Mouse (Mus musculus) lung, adult 2 months (tissue): ENCODE results near the gene Slc45a1. TPM values are rescaled to one million over a fixed set of nuclear protein-coding genes. Genes with fewer than 3 reads are reported as not detected.

Source experiments
- DNase-seq: peaks from one replicate; pipeline ENCODE4 v3.0.0; 2022
- H3K4me1 ChIP-seq: fragments of 200-500 bp; 2 replicates; pipeline ENCODE4 v1.6.1; 2011; ENCODE audit warnings: low read length; ENCODE audit not compliant: control insufficient read depth, insufficient read depth
- H3K4me3 ChIP-seq: fragments of 200-500 bp; replicated peaks from 2 replicates; pipeline ENCODE3; 2011; ENCODE audit warnings: low read depth, mild to moderate bottlenecking, control low read depth, low read length; ENCODE audit errors: extremely low read depth
- CTCF ChIP-seq: fragments of 200-500 bp; IDR thresholded peaks from 2 replicates; pipeline ENCODE4 v1.5.1; 2011; ENCODE audit warnings: mild to moderate bottlenecking, low read length, control low read depth; ENCODE audit not compliant: insufficient read depth
- POLR2A ChIP-seq: fragments of 200-500 bp; IDR thresholded peaks from 2 replicates; pipeline ENCODE4 v1.6.1; 2011; ENCODE audit warnings: low read depth, mild to moderate bottlenecking, control low read depth, low read length, borderline replicate concordance; ENCODE audit errors: extremely low read depth
- WGBS: fragments of 180-500 bp; shearing (Covaris S2); methylation state at CpG from one replicate; pipeline ENCODE4 v1.1.7; 2018; 5-methylcytosine and 5-hydroxymethylcytosine counted together
- polyA plus RNA-seq: library from polyadenylated mRNA; depleted of rRNA; stranded (reverse); fragments of >200 nt; gene quantifications from 2 replicates; pipeline ENCODE4 v1.2.3, GENCODE M21; 2012

Gene Slc45a1
- polyA plus RNA-seq, 1 experiment = not detected

- no peak for TF ChIP-seq CTCF
- no peak for TF ChIP-seq POLR2A
- WGBS = 66% methylated on average over 5 of the region's 5 CpGs
- no peak for DNase-seq
- H3K4me3 ChIP-seq = no peak overlapping the region
- peaks cover 41% of the 10 kb centered on the region for H3K4me1 ChIP-seq
Observed at GRCm38 (mm10) chr4:150595991-150596390, 56.0 kb downstream of the Slc45a1 start.

GRCm38 (mm10) chr4:150595071-150595470 is 56.9 kb downstream of the Slc45a1 start:
- WGBS = 72% methylated on average over 3 of the region's 3 CpGs
- Histone ChIP-seq H3K4me3 (no peak overlapping the region), H3K4me1 (peaks cover 47% of the 10 kb centered on the region)
- no peak for TF ChIP-seq CTCF
- TF ChIP-seq POLR2A = no peak
- no peak for DNase-seq

- no peak for DNase-seq
- Histone ChIP-seq H3K4me3 (no peak overlapping the region), H3K4me1 (peaks cover 42% of the 10 kb centered on the region)
- WGBS = 75% methylated on average over 4 of the region's 4 CpGs
- TF ChIP-seq CTCF (no peak), POLR2A (no peak)
Observed at GRCm38 (mm10) chr4:150594298-150594829, 57.6 kb downstream of the Slc45a1 start.

- 36% methylated on average over 4 of the region's 4 CpGs for whole genome bisulfite sequencing
- DNase-seq = no peak
Observed at GRCm38 (mm10) chr4:150593473-150594217, 58.3 kb downstream of the Slc45a1 start.

GRCm38 (mm10) chr4:150592087-150592486 is 59.9 kb downstream of the Slc45a1 start:
- peaks cover 44% of the 10 kb centered on the region for H3K4me1 ChIP-seq
- WGBS = 54% methylated on average over 6 of the region's 6 CpGs

More at GRCm38 (mm10) chr4:150593473-150594217, 58.3 kb downstream of the Slc45a1 start:
- TF ChIP-seq POLR2A (no peak), CTCF (no peak)
- Histone ChIP-seq H3K4me1 (peaks cover 41% of the 10 kb centered on the region), H3K4me3 (no peak overlapping the region)

GRCm38 (mm10) chr4:150591602-150592001 is 60.4 kb downstream of the Slc45a1 start:
- Histone ChIP-seq H3K4me1 (peaks cover 45% of the 10 kb centered on the region), H3K4me3 (no peak overlapping the region)
- TF ChIP-seq CTCF (no peak), POLR2A (no peak)
- no peak for DNase-seq
- WGBS = 74% methylated on average over 4 of the region's 4 CpGs

More at GRCm38 (mm10) chr4:150592087-150592486, 59.9 kb downstream of the Slc45a1 start:
- no peak for DNase-seq
- TF ChIP-seq POLR2A (no peak), CTCF (no peak)
- no peak overlapping the region for H3K4me3 ChIP-seq

GRCm38 (mm10) chr4:150590621-150591282 is 61.2 kb downstream of the Slc45a1 start:
- 48% methylated on average over 3 of the region's 3 CpGs for WGBS
- TF ChIP-seq CTCF = no peak
- TF ChIP-seq POLR2A = no peak
- peaks cover 45% of the 10 kb centered on the region for H3K4me1 ChIP-seq
- H3K4me3 ChIP-seq = no peak overlapping the region
- DNase-seq = no peak

- DNase-seq = no peak
- no peak for TF ChIP-seq CTCF
- TF ChIP-seq POLR2A = no peak
- Histone ChIP-seq H3K4me1 (peaks cover 53% of the 10 kb centered on the region), H3K4me3 (no peak overlapping the region)
- 32% methylated on average over 2 of the region's 2 CpGs for WGBS
Observed at GRCm38 (mm10) chr4:150588300-150588621, 63.7 kb downstream of the Slc45a1 start.

- no peak overlapping the region for H3K4me3 ChIP-seq
- DNase-seq = no peak
- WGBS = 44% methylated on average over 8 of the region's 8 CpGs
- peaks cover 56% of the 10 kb centered on the region for H3K4me1 ChIP-seq
- no peak for TF ChIP-seq CTCF
- TF ChIP-seq POLR2A = no peak
Observed at GRCm38 (mm10) chr4:150587597-150588299, 64.2 kb downstream of the Slc45a1 start.
